Mouse (Mus musculus) small intestine, adult 2 months (tissue): ENCODE measurements at regions not wholly inside any gene's neighbourhood (a gene's known extent, or its start where the extent isn't known, plus 50 kb on each side); places are given as distances from the start of the nearest gene placed in this dataset.

Source experiments
- CTCF ChIP-seq: fragments of 200-500 bp; IDR thresholded peaks from 2 replicates; pipeline ENCODE4 v1.5.1; 2012; ENCODE audit warnings: low read depth, mild to moderate bottlenecking, control low read depth, inconsistent platforms, low read length, moderate library complexity, mixed read lengths; ENCODE audit not compliant: insufficient replicate concordance, insufficient read length; ENCODE audit errors: extremely low read depth
- POLR2A ChIP-seq: fragments of 200-500 bp; IDR thresholded peaks from 2 replicates; pipeline ENCODE4 v1.6.1; 2012; ENCODE audit warnings: low read depth, mild to moderate bottlenecking, control low read depth, inconsistent platforms, low read length, moderate library complexity

- TF ChIP-seq CTCF, result no peak
- TF ChIP-seq POLR2A, result no peak
Measured at GRCm38 (mm10) chr17:4365811-4366210, 628.3 kb upstream of the Arid1b start.
